Mouse (Mus musculus) liver, embryonic 15.5 days (tissue): ENCODE measurements around the gene Prdx2. TPM values are rescaled to one million over a fixed set of nuclear protein-coding genes. Genes with fewer than 3 reads are reported as not detected.
A peak's percentile ranks its signal among the peaks of the same experiment; 100 is the strongest.

ENCODE experiments used
- ATAC-seq: fragments of 200-750 bp; cut with Nextera tagmentation; 2 replicates; pipeline ENCODE4 v1.8.0; 2017; ENCODE audit warnings: moderate number of reproducible peaks, mild to moderate bottlenecking, moderate library complexity; ENCODE audit not compliant: insufficient read depth
- H3K27ac ChIP-seq: fragments of 300-500 bp; sonication (generic); replicated peaks from 2 replicates; pipeline ENCODE4 v1.5.1; 2015; ENCODE audit warnings: mild to moderate bottlenecking, inconsistent platforms
- H3K27me3 ChIP-seq: fragments of 300-500 bp; sonication (generic); 2 replicates; pipeline ENCODE4 v1.6.1; 2015; ENCODE audit warnings: mild to moderate bottlenecking, inconsistent platforms
- H3K36me3 ChIP-seq: fragments of 300-500 bp; sonication (generic); replicated peaks from 2 replicates; pipeline ENCODE4 v1.6.1; 2015; ENCODE audit warnings: moderate library complexity, mild to moderate bottlenecking, inconsistent platforms
- H3K4me1 ChIP-seq: fragments of 300-500 bp; sonication (generic); replicated peaks from 2 replicates; pipeline ENCODE4 v1.6.1; 2015; ENCODE audit warnings: inconsistent platforms
- H3K4me2 ChIP-seq: fragments of 300-500 bp; sonication (generic); 2 replicates; pipeline ENCODE4 v1.6.1; 2015; ENCODE audit warnings: moderate library complexity, mild to moderate bottlenecking, inconsistent platforms
- H3K4me3 ChIP-seq: fragments of 300-500 bp; sonication (generic); replicated peaks from 2 replicates; pipeline ENCODE4 v1.5.1; 2015; ENCODE audit warnings: mild to moderate bottlenecking, inconsistent platforms
- H3K9ac ChIP-seq: fragments of 300-500 bp; sonication (generic); 2 replicates; pipeline ENCODE4 v1.6.1; 2015; ENCODE audit warnings: moderate library complexity, mild to moderate bottlenecking, inconsistent platforms
- H3K9me3 ChIP-seq: fragments of 300-500 bp; sonication (generic); replicated peaks from 2 replicates; pipeline ENCODE4 v1.6.1; 2016; ENCODE audit warnings: inconsistent platforms
- WGBS: fragments of 180-500 bp; shearing (Covaris S2); methylation state at CpG from one replicate; pipeline ENCODE4 v1.1.7; 2015; ENCODE audit warnings: mixed read lengths; ENCODE audit not compliant: insufficient replicate concordance; 5-methylcytosine and 5-hydroxymethylcytosine counted together
- polyA plus RNA-seq: library from polyadenylated mRNA; unstranded; fragments of >200 nt; fragmentation: Nextera tagmentation; extraction: Ambion mirVana; gene quantifications from 2 replicates; pipeline ENCODE4 v1.2.1, GENCODE M21; 2015

Prdx2 gene
- polyA plus RNA-seq, 1 experiment from 2014 or later, result 1,960 TPM

DNA sequence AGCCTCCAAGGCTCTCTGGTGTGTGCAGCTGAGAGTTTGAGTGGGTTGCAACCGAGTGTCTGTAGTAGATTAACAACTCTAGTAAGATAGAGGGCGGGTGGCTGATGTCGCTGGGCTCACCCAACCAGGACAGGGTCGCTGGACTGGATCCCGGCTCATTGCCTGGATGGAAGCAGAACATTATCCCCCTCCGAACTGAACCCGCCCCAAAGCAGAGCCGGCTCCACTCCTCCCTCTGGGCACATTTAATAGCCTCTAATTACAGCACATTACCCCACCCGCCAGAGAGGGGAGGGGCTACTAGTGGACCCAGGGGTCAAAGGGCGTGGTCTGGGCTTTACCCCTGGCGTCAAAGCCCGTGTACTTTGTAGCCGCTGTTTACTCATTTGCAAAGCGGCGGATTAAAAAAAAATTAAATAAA lies 19.9 kb downstream of the Prdx2 start:
- Histone ChIP-seq H3K9me3 (no peaks in the 10 kb centered on the region), H3K27ac (peak overlapping the region; percentile 89), H3K27me3 (no peaks in the 10 kb centered on the region), H3K4me1 (peaks cover 67% of the 10 kb centered on the region), H3K36me3 (no peaks in the 10 kb centered on the region), H3K4me3 (peak overlapping the region; percentile 70), H3K9ac (peak overlapping the region; percentile 74), H3K4me2 (peak overlapping the region; percentile 98)
- WGBS, result 4% methylated on average over 15 of the region's 15 CpGs
- ATAC-seq, result no peak

DNA sequence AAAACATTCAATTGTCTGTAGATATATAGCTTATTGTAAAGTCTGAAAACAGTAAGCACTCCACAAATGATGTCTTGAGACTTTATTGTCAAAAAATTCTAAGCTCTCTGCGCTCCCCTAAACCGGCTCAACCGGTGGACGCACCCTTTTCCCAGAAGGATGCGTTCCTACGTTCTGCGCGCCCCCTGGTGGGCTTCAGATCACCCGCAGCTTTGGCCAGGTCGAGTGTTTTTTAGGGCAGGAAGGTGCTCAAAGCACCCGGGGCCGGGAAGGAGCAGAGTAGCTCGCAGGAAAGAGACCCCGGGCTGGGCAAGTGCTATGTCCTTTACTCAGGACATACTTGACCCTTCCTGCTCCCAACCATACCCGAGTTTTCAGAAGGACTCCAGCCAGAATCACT lies 20.4 kb downstream of the Prdx2 start:
- Histone ChIP-seq H3K4me2 (peak overlapping the region; percentile 98), H3K9me3 (no peaks in the 10 kb centered on the region), H3K27me3 (no peaks in the 10 kb centered on the region), H3K27ac (peak overlapping the region; percentile 89), H3K36me3 (no peaks in the 10 kb centered on the region), H3K9ac (peak overlapping the region; percentile 74), H3K4me1 (peaks cover 62% of the 10 kb centered on the region), H3K4me3 (peak overlapping the region; percentile 70)
- ATAC-seq, result peak; percentile 69
- under 1% methylated on average over 15 of the region's 15 CpGs for WGBS

DNA sequence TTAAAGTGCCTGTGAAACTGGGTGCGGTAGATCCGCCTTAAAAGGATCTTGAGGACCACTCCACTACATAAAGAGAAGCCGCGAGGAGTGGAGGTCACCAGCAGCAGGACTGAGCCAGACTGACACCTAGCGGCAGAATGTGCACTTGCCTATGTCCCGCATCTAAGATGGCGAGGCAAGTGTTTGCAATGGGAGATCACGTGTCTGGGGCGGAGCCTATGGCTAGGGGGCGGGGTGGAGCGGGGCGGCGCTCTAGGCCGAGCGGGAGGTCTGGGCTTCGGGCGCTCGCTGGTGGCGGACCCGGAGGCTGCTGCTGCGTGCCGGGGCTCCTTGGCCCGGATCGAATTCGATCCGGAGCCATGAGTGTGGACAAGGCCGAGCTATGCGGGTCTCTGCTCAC lies 21.0 kb downstream of the Prdx2 start, which contains the start of gene Hook2:
Gene Hook2, plus strand, starts transcription at position 255 of the 400 bp plus-strand sequence.
- no peaks in the 10 kb centered on the region for H3K9me3 ChIP-seq
- peaks cover 57% of the 10 kb centered on the region for H3K4me1 ChIP-seq
- H3K27me3 ChIP-seq, result no peaks in the 10 kb centered on the region
- H3K4me3 ChIP-seq, result peak within 1 kb of the TSS; percentile 70
- peak within 1 kb of the TSS; percentile 89 for H3K27ac ChIP-seq
- peak within 1 kb of the TSS; percentile 98 for H3K4me2 ChIP-seq
- H3K36me3 ChIP-seq, result no peaks in the 10 kb centered on the region
- peak within 1 kb of the TSS; percentile 74 for H3K9ac ChIP-seq
- ATAC-seq, result peak; percentile 85
- WGBS, result under 1% methylated on average over 28 of the region's 28 CpGs

DNA sequence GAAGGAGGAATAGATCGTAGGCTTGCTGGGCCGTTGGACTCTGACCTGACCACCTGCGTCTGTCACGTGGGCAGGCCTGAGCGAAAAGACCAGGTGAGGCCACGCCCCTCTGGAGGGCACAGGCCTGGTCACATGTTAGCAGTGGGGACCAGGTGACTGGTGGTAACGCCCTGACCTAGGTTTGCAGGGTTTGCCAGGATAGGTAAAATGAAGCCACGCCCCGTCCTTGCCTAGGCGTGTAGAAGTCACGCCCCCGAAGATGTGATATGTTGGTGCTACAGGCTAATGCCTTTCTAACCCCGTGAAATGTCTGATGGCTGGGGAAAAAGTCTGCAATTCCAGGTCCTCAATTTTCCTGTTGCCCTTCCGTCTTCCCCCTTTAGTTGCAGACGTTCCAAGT lies 21.4 kb downstream of the Prdx2 start:
- Histone ChIP-seq H3K4me3 (peak overlapping the region; percentile 70), H3K9ac (peak overlapping the region; percentile 65; the same call in 1 of the 2 replicates), H3K27me3 (no peaks in the 10 kb centered on the region; the same call in 1 of the 2 replicates), H3K36me3 (no peaks in the 10 kb centered on the region), H3K27ac (peak overlapping the region; percentile 85), H3K4me2 (peak overlapping the region; percentile 98), H3K9me3 (no peaks in the 10 kb centered on the region), H3K4me1 (peaks cover 52% of the 10 kb centered on the region)
- 2% methylated on average over 15 of the region's 15 CpGs for WGBS
- peak; percentile 45 for ATAC-seq

DNA sequence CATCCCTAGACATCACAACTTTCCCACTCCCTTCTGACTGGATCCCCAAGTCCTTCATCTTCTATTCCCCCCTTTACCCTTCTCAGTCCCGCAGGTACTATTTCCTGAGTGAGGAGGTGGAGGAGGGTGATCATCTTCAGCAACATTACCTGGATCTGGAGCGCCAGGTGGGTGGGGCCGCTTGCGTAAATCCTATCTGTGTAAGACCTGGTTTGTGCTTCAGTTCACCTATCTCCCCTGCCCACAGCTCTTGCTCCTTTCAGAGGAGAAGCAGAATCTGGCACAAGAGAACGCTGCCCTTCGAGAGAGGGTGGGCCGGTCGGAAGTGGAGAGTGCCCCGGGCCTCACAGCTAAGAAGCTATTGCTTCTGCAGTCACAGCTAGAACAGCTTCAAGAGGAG lies 25.0 kb downstream of the Prdx2 start:
- H3K9me3 ChIP-seq, result no peaks in the 10 kb centered on the region
- H3K4me3 ChIP-seq, result no peak overlapping the region
- peaks cover 9% of the 10 kb centered on the region; the same call in 1 of the 2 replicates for H3K27me3 ChIP-seq
- no peak overlapping the region for H3K27ac ChIP-seq
- no peaks in the 10 kb centered on the region for H3K36me3 ChIP-seq
- peaks cover 31% of the 10 kb centered on the region for H3K4me1 ChIP-seq
- no peak overlapping the region for H3K4me2 ChIP-seq
- no peak for ATAC-seq
- 78% methylated on average over 9 of the region's 9 CpGs for WGBS
- no peak overlapping the region for H3K9ac ChIP-seq

DNA sequence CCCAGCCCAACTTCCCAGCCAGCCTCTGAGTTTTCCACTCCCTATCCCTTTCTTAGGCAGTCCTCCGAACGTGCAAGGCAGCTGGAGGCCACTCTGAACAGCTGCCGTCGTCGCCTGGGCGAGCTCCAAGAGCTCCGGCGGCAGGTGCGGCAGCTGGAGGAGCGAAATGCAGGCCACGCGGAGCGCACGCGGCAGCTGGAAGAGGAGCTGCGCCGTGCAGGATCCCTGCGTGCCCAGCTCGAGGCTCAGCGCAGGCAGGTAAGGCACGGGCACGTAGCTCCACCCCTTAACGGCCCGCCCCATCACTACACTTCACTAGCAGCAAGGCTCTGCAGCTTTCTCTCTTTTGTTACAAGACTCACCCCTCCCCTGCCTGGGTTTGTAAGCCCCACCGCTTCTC lies 26.3 kb downstream of the Prdx2 start:
- H3K9ac ChIP-seq, result no peak overlapping the region
- 65% methylated on average over 25 of the region's 25 CpGs for WGBS
- no peaks in the 10 kb centered on the region for H3K36me3 ChIP-seq
- peaks cover 9% of the 10 kb centered on the region; the same call in 1 of the 2 replicates for H3K27me3 ChIP-seq
- H3K4me1 ChIP-seq, result peaks cover 21% of the 10 kb centered on the region
- H3K27ac ChIP-seq, result no peak overlapping the region
- H3K4me3 ChIP-seq, result no peak overlapping the region
- no peaks in the 10 kb centered on the region for H3K9me3 ChIP-seq
- H3K4me2 ChIP-seq, result no peak overlapping the region
- no peak for ATAC-seq

DNA sequence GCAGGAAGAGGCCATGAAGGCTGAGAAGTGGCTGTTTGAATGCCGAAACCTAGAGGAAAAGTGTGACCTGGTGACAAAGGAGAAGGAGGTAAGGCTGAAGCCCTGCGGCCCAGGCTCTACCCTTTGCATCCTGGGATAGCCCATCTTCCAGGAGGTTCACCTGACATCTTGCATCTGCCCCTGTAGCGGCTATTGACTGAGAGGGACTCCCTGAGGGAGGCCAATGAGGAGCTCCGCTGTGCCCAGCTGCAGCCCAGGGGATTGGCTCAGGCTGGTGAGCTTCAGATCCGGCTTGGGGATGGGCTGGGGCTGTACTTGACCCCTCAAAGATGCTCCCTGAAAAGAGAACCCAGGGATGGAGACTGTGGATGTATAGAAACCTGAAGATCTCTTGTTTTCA lies 27.6 kb downstream of the Prdx2 start:
- WGBS, result 79% methylated on average over 5 of the region's 5 CpGs
- H3K4me1 ChIP-seq, result peaks cover 13% of the 10 kb centered on the region
- H3K27ac ChIP-seq, result no peak overlapping the region
- H3K4me2 ChIP-seq, result no peak overlapping the region
- H3K27me3 ChIP-seq, result peaks cover 9% of the 10 kb centered on the region; the same call in 1 of the 2 replicates
- H3K4me3 ChIP-seq, result no peak overlapping the region
- no peak for ATAC-seq
- H3K36me3 ChIP-seq, result no peaks in the 10 kb centered on the region
- no peaks in the 10 kb centered on the region for H3K9me3 ChIP-seq
- H3K9ac ChIP-seq, result no peak overlapping the region

DNA sequence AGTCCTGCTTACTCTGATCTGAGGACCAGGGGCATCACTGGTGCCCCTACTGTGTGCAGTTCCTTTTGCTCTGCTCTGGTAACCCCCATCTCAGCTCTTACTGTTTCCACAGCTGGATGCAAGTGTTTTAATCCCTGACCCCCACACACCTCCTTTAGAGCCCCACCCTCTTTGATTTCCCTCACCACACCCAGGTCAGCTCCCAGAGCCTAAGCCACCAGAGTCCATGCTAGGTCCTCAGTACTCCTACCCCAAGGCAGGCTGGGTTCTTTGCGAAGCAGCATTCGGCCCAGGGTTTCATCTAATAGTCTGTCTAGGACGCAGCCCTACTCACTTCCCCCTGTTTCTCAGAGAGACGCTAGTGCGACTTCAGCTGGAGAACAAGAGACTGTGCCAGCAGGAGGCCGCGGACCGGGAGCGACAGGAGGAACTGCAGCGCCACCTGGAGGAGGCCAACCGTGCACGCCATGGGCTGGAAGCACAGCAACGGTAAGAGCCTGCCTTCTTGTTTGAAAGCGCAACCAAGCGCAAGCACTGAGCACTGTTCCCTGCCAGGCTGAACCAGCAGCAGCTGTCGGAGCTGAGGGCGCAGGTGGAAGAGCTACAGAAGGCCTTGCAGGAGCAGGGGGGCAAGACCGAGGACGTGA lies 28.4 kb downstream of the Prdx2 start:
- Histone ChIP-seq H3K9me3 (no peaks in the 10 kb centered on the region), H3K36me3 (no peaks in the 10 kb centered on the region), H3K4me1 (peaks cover 13% of the 10 kb centered on the region), H3K4me2 (peak overlapping the region; percentile 44), H3K27me3 (peaks cover 9% of the 10 kb centered on the region; the same call in 1 of the 2 replicates), H3K27ac (no peak overlapping the region), H3K9ac (no peak overlapping the region), H3K4me3 (no peak overlapping the region)
- WGBS, result 4% methylated on average over 19 of the region's 19 CpGs
- peak; percentile 56 for ATAC-seq

DNA sequence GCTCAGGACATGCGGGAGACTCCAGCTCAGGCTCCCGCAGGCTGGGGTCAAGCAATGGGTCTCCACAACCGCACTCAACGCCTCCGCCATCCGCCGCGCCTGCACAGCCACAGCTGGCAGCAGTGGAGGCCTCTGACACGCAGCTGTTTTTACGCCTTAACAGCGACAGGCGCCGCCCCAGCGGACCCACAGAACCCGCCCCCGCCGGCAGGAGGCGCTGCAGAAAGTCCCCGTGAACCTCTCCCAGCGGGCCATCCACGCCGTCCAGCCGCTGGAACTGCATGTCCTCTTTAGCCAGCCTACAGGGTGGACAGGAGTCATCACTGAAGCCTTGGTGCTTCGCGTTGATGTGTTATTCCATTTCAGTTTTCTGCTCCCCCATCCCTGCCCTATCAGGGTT lies 38.3 kb downstream of the Prdx2 start:
- Histone ChIP-seq H3K4me3 (no peak overlapping the region), H3K27me3 (peaks cover 60% of the 10 kb centered on the region), H3K36me3 (no peaks in the 10 kb centered on the region), H3K4me2 (no peak overlapping the region), H3K4me1 (peaks cover 5% of the 10 kb centered on the region; the same call in 1 of the 2 replicates), H3K9me3 (no peaks in the 10 kb centered on the region), H3K27ac (no peak overlapping the region), H3K9ac (no peak overlapping the region)
- 21% methylated on average over 25 of the region's 25 CpGs for WGBS
- ATAC-seq, result no peak

DNA sequence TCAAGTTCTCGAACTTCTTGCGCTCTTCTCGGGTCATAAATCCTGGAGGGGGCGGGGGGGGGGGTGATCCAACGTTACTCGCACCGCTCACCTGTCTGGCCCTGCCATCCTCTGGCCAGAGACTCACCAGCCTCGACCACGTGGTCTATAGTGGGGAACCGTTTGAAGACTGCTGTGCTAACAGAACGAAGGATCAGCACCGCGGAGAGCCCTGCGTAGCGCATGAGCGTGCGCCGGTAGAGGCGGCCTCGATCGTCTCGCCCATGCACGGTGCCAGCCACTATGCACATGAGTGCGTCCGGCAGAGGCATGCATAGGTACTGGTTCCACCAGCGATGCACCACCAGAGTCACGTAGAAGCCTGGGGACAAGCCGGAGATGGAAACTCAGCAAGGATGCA lies 41.9 kb downstream of the Prdx2 start:
- Histone ChIP-seq H3K9ac (no peak overlapping the region), H3K4me3 (no peak overlapping the region), H3K9me3 (no peaks in the 10 kb centered on the region), H3K36me3 (no peaks in the 10 kb centered on the region), H3K4me1 (peaks cover 11% of the 10 kb centered on the region), H3K27me3 (peaks cover 84% of the 10 kb centered on the region), H3K27ac (no peak overlapping the region), H3K4me2 (no peak overlapping the region)
- ATAC-seq, result no peak
- 14% methylated on average over 28 of the region's 28 CpGs for WGBS

DNA sequence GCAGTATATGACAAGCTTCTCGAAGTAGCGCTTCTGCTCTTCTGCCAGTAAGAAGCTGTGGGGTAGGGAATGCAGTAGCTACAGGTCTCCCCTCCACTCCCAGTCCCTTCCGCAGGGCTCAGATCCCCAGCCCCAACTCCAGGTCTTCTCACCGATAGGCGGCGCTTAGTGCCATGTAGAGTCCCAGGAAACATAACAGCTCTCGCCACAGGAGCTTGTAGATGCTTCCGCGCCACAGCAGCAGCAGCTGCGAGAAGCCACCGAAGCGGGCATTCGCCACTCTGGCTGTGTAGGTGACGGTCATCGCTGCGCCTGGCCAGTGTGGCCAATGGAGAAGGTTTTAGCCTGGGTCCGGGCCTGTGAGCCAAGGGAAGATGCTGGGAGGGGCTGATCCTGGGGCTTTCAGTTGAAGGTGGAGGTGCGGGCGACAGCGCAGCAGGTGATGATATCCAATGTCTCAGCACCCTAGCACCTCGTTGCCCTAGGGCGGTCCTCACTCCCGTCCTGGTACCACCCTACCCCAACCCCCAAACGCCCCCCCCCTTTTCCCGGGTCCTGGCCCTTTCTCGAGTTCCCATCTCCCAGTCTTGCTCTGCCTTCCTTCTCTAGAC lies 43.9 kb downstream of the Prdx2 start:
- Histone ChIP-seq H3K9ac (no peak overlapping the region), H3K27me3 (peaks cover 67% of the 10 kb centered on the region), H3K4me3 (peak overlapping the region; percentile 11; the same call in 1 of the 2 replicates), H3K4me1 (peaks cover 6% of the 10 kb centered on the region), H3K9me3 (no peaks in the 10 kb centered on the region), H3K36me3 (peaks cover 8% of the 10 kb centered on the region), H3K4me2 (peak overlapping the region; percentile 63), H3K27ac (no peak overlapping the region)
- WGBS, result 5% methylated on average over 26 of the region's 26 CpGs
- 0 out of 2 replicates have a peak, but pooled peaks have one; percentile 16 for ATAC-seq
